Mouse (Mus musculus): ENCODE measurements at regions not wholly inside any gene's neighbourhood (a gene's known extent, or its start where the extent isn't known, plus 50 kb on each side); places are given as distances from the start of the nearest gene placed in this dataset.

DNA sequence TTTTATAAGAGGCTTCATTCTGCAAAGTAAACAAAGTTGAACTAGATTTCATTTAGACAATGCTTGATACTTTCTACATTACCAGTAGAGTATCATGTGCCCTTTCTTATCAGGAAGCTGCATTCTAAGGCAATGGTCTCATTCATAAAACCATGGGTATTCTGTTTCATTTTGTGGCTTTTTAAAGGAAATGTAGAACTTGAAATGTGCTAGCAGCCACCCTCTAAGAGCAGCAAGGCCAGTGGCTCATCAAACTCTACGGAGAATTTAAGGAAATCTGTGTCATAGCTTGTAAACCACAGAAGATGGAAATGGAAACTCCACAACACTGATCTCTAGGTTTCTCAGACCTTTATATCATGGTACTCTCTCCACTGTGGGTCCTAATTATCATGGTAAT is 907.7 kb downstream of the Diaph3 start:
- no peaks in the 10 kb centered on the region for H3K9me3 ChIP-seq (ENCODE audit: control insufficient read depth, low read length)
- no peak overlapping the region for H3K27ac ChIP-seq (ENCODE audit: low read depth, low read length)
- H3K36me3 ChIP-seq (ENCODE audit: control insufficient read depth, insufficient read depth, low read length): no peaks in the 10 kb centered on the region
- no peak overlapping the region for H3K4me3 ChIP-seq (ENCODE audit: low read depth, low read length)
- WGBS: 89% methylated on average over 1 of the region's 1 CpGs
- H3K4me1 ChIP-seq (ENCODE audit: control insufficient read depth, insufficient read depth, low read length): no peaks in the 10 kb centered on the region
- ATAC-seq (ENCODE audit: low read depth): no peak
- H3K9ac ChIP-seq (replicated peaks; ENCODE audit: low read depth, low read length): no peak overlapping the region
- H3K27me3 ChIP-seq (ENCODE audit: control insufficient read depth, insufficient read depth, low read length): no peaks in the 10 kb centered on the region
- no peak overlapping the region for H3K4me2 ChIP-seq (ENCODE audit: low read depth, low read length)

DNA sequence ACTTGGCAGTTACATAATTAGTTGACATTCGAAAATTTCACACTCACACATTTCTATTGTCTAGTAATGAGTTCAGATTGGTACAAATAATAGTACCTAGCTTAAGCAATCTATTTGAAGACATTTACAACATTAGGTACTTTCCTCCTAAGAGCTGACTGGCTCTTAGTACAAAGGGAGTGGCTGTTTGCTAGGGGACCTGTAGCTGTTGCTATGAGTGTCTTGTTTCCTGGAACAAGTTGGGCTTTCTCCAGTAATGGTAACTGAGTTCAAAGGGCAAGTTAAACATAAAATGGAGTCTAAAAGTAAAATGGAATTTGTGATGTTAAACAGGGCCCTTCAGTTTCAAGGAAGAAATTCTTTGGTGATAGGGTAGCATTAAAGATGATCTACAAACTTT is 910.4 kb downstream of the Diaph3 start:
- Histone ChIP-seq H3K4me1 (ENCODE audit: control insufficient read depth, insufficient read depth, low read length) (no peaks in the 10 kb centered on the region), H3K27me3 (ENCODE audit: control insufficient read depth, insufficient read depth, low read length) (no peaks in the 10 kb centered on the region), H3K27ac (ENCODE audit: low read depth, low read length) (no peak overlapping the region), H3K9ac (replicated peaks; ENCODE audit: low read depth, low read length) (no peak overlapping the region), H3K4me2 (ENCODE audit: low read depth, low read length) (no peak overlapping the region), H3K4me3 (ENCODE audit: low read depth, low read length) (no peak overlapping the region), H3K9me3 (ENCODE audit: control insufficient read depth, low read length) (no peaks in the 10 kb centered on the region), H3K36me3 (ENCODE audit: control insufficient read depth, insufficient read depth, low read length) (no peaks in the 10 kb centered on the region)
- no peak for ATAC-seq (ENCODE audit: low read depth)
- 79% methylated on average over 1 of the region's 1 CpGs for WGBS

GRCm38 (mm10) chr14:86229755-86230154 is 911.3 kb downstream of the Diaph3 start:
- WGBS: 86% methylated on average over 2 of the region's 2 CpGs
- no peak overlapping the region for H3K4me2 ChIP-seq (ENCODE audit: low read depth, low read length)
- H3K27ac ChIP-seq (ENCODE audit: low read depth, low read length): no peak overlapping the region
- H3K4me3 ChIP-seq (ENCODE audit: low read depth, low read length): no peak overlapping the region
- no peak for ATAC-seq (ENCODE audit: low read depth)
- H3K4me1 ChIP-seq (ENCODE audit: control insufficient read depth, insufficient read depth, low read length): no peaks in the 10 kb centered on the region
- no peaks in the 10 kb centered on the region for H3K9me3 ChIP-seq (ENCODE audit: control insufficient read depth, low read length)
- H3K36me3 ChIP-seq (ENCODE audit: control insufficient read depth, insufficient read depth, low read length): no peaks in the 10 kb centered on the region
- H3K27me3 ChIP-seq (ENCODE audit: control insufficient read depth, insufficient read depth, low read length): no peaks in the 10 kb centered on the region
- H3K9ac ChIP-seq (replicated peaks; ENCODE audit: low read depth, low read length): no peak overlapping the region

DNA sequence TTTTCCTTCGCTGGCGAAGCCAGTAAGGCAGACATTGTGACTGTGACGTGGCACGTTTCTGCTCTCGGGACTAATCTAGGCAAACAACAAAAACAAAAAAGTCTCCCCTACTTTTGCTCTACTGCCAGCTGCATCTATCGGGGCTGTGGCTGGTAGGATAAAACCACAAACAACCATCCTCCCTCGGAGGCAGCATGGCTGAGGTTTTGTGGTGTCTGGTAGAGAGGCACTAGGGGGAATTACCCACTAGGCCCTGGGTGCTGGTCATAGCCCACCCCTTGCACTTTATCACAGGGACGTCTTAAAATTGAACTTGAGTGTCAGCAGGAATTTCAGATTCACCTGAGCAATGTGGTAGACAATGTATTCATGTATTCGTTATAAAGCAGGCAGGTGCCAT is 925.3 kb downstream of the Diaph3 start:
- Histone ChIP-seq H3K27me3 (ENCODE audit: control insufficient read depth, insufficient read depth, low read length) (no peaks in the 10 kb centered on the region), H3K27ac (ENCODE audit: low read depth, low read length) (no peak overlapping the region), H3K4me3 (ENCODE audit: low read depth, low read length) (no peak overlapping the region), H3K4me2 (ENCODE audit: low read depth, low read length) (no peak overlapping the region), H3K9me3 (ENCODE audit: control insufficient read depth, low read length) (no peaks in the 10 kb centered on the region), H3K36me3 (ENCODE audit: control insufficient read depth, insufficient read depth, low read length) (no peaks in the 10 kb centered on the region), H3K4me1 (ENCODE audit: control insufficient read depth, insufficient read depth, low read length) (no peaks in the 10 kb centered on the region), H3K9ac (replicated peaks; ENCODE audit: low read depth, low read length) (no peak overlapping the region)
- no peak for ATAC-seq (ENCODE audit: low read depth)
- WGBS: 89% methylated on average over 9 of the region's 9 CpGs

DNA sequence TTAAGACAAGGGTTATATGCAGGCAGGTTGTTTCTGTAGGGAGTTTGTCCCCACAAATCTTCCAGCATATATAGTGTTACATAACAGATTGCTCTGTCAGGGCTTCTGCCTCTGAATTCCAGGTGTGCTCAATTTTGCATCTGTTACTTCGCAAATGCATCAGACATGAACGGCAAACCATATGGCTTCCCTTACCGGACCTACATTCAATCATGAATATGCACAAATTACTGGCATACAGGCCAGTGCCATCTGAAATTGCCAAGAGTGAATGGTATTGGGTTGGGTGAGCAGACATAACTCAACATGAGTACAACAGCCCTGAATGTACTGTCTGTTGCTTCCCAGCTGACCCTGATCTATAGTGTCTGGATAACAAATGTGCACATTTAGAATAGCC is 929.4 kb downstream of the Diaph3 start:
- no peak overlapping the region for H3K9ac ChIP-seq (replicated peaks; ENCODE audit: low read depth, low read length)
- no peak overlapping the region for H3K4me3 ChIP-seq (ENCODE audit: low read depth, low read length)
- H3K27me3 ChIP-seq (ENCODE audit: control insufficient read depth, insufficient read depth, low read length): no peaks in the 10 kb centered on the region
- no peaks in the 10 kb centered on the region for H3K4me1 ChIP-seq (ENCODE audit: control insufficient read depth, insufficient read depth, low read length)
- 84% methylated on average over 3 of the region's 3 CpGs for WGBS
- H3K36me3 ChIP-seq (ENCODE audit: control insufficient read depth, insufficient read depth, low read length): no peaks in the 10 kb centered on the region
- no peak overlapping the region for H3K27ac ChIP-seq (ENCODE audit: low read depth, low read length)
- no peak overlapping the region for H3K4me2 ChIP-seq (ENCODE audit: low read depth, low read length)
- H3K9me3 ChIP-seq (ENCODE audit: control insufficient read depth, low read length): no peaks in the 10 kb centered on the region
- ATAC-seq (ENCODE audit: low read depth): peak; percentile 41; the same call in 1 of the 2 replicates

- 82% methylated on average over 6 of the region's 7 CpGs for WGBS
- no peak for ATAC-seq (ENCODE audit: low read depth)
- Histone ChIP-seq H3K4me1 (ENCODE audit: control insufficient read depth, insufficient read depth, low read length) (no peaks in the 10 kb centered on the region), H3K9me3 (ENCODE audit: control insufficient read depth, low read length) (no peaks in the 10 kb centered on the region), H3K36me3 (ENCODE audit: control insufficient read depth, insufficient read depth, low read length) (no peaks in the 10 kb centered on the region), H3K27ac (ENCODE audit: low read depth, low read length) (no peak overlapping the region), H3K4me2 (ENCODE audit: low read depth, low read length) (no peak overlapping the region), H3K4me3 (ENCODE audit: low read depth, low read length) (no peak overlapping the region), H3K9ac (replicated peaks; ENCODE audit: low read depth, low read length) (no peak overlapping the region), H3K27me3 (ENCODE audit: control insufficient read depth, insufficient read depth, low read length) (no peaks in the 10 kb centered on the region)
Observed at GRCm38 (mm10) chr14:86204582-86204981, 936.5 kb downstream of the Diaph3 start.

DNA sequence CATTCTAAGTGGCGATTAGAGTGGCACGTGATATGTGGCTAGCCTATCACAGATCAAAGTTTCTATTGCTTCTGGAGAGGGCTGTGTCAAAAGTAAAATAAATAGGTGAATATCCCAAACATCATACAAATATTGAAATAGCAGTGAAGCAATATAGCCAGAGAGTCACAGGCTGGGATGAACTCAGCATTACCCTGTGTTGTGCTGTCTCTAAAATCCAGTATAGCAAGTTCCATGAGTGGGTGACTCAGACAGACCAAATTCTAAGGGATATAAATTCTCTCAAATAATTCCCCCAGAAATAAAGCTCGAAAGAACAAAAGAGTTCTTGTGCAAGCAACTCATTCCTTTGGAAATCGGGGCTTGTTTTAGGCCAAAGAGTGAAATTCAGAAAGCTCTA is 943.2 kb downstream of the Diaph3 start:
- no peaks in the 10 kb centered on the region for H3K9me3 ChIP-seq (ENCODE audit: control insufficient read depth, low read length)
- WGBS: 86% methylated on average over 4 of the region's 4 CpGs
- no peak overlapping the region for H3K9ac ChIP-seq (replicated peaks; ENCODE audit: low read depth, low read length)
- H3K36me3 ChIP-seq (ENCODE audit: control insufficient read depth, insufficient read depth, low read length): no peaks in the 10 kb centered on the region
- no peak overlapping the region for H3K27ac ChIP-seq (ENCODE audit: low read depth, low read length)
- no peaks in the 10 kb centered on the region for H3K4me1 ChIP-seq (ENCODE audit: control insufficient read depth, insufficient read depth, low read length)
- no peak overlapping the region for H3K4me3 ChIP-seq (ENCODE audit: low read depth, low read length)
- no peak for ATAC-seq (ENCODE audit: low read depth)
- H3K27me3 ChIP-seq (ENCODE audit: control insufficient read depth, insufficient read depth, low read length): no peaks in the 10 kb centered on the region
- no peak overlapping the region for H3K4me2 ChIP-seq (ENCODE audit: low read depth, low read length)

- Histone ChIP-seq H3K4me1 (ENCODE audit: control insufficient read depth, insufficient read depth, low read length) (no peaks in the 10 kb centered on the region), H3K4me2 (ENCODE audit: low read depth, low read length) (no peak overlapping the region), H3K27ac (ENCODE audit: low read depth, low read length) (no peak overlapping the region), H3K9me3 (ENCODE audit: control insufficient read depth, low read length) (no peaks in the 10 kb centered on the region), H3K36me3 (ENCODE audit: control insufficient read depth, insufficient read depth, low read length) (no peaks in the 10 kb centered on the region), H3K27me3 (ENCODE audit: control insufficient read depth, insufficient read depth, low read length) (no peaks in the 10 kb centered on the region), H3K9ac (replicated peaks; ENCODE audit: low read depth, low read length) (no peak overlapping the region), H3K4me3 (ENCODE audit: low read depth, low read length) (no peak overlapping the region)
- no peak for ATAC-seq (ENCODE audit: low read depth)
- WGBS: 81% methylated on average over 4 of the region's 4 CpGs
Observed at GRCm38 (mm10) chr14:86184663-86185381, 956.2 kb downstream of the Diaph3 start.

DNA sequence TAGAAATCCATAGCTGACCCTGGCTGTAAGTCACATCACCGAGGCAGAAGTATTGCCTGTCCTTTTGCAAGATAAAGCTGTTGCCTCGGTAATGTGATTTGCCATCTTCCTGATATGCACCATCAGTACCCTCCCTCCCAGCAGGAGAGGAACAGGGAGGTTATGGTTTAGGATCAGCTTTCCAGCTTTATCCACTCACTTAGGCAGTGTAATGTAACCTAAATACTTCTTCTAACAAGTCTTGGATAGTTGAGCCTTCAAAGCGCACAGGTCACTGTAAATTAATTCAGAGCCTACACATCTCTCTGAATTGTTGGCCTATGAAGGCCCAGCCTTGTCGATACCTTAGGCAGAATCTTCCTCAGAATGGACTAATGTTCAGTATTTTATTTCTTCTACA is 962.5 kb downstream of the Diaph3 start:
- WGBS: 62% methylated on average over 4 of the region's 4 CpGs
- H3K4me1 ChIP-seq (ENCODE audit: control insufficient read depth, insufficient read depth, low read length): no peaks in the 10 kb centered on the region

More for the DNA sequence above, 962.5 kb downstream of the Diaph3 start:
- Histone ChIP-seq H3K9me3 (ENCODE audit: control insufficient read depth, low read length) (no peaks in the 10 kb centered on the region), H3K4me2 (ENCODE audit: low read depth, low read length) (no peak overlapping the region), H3K36me3 (ENCODE audit: control insufficient read depth, insufficient read depth, low read length) (no peaks in the 10 kb centered on the region), H3K9ac (replicated peaks; ENCODE audit: low read depth, low read length) (no peak overlapping the region), H3K4me3 (ENCODE audit: low read depth, low read length) (no peak overlapping the region), H3K27ac (ENCODE audit: low read depth, low read length) (no peak overlapping the region), H3K27me3 (ENCODE audit: control insufficient read depth, insufficient read depth, low read length) (no peaks in the 10 kb centered on the region)
- ATAC-seq (ENCODE audit: low read depth): no peak

Measured in neural tube, embryonic 14.5 days (tissue).